8 mouse cellular contexts compared by ENCODE assay signal in the genomic region with DNA sequence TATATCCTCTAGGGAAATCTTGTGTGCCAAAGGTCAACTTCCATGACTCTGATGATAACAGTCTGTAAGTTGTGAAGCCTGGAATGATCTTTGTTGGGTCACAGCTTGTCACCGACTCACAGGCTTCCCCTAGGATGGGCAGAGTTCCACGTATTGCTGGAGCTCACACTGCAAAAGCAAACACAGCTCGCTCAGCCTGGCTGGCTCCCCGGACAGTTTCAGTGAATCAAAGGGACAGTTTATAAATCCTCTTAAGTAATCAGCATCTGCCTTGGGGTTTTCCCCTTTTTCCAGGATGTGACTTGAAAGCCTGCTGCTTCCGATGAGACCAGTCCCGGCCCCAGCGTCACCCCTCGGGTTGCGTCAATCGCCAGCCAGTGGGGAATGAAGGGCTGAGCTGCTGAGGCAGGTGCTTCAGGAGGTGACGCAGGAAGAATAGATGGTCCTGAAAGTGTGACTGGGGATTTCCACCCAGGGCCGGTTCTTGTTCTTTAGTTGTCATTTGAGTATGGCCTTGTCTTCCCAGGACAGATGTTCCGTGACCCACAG. TPM values are rescaled to one million over a fixed set of nuclear protein-coding genes. Genes with fewer than 3 reads are reported as not detected.
DNase-seq lines count a peak whose midpoint lies in the region; ATAC-seq lines count a peak whose summit lies in the region.

No protein-coding gene starts in this region.

- no peaks in the 10 kb centered on the region for H3K9me3 ChIP-seq in forebrain, embryonic 15.5 days
- no peaks in the 10 kb centered on the region for H3K9me3 ChIP-seq in forebrain, embryonic 16.5 days (ENCODE audit: control insufficient read depth, low read length)

- no peak overlapping the region for H3K4me2 ChIP-seq in forebrain, embryonic 15.5 days (replicated peaks)
- H3K4me2 ChIP-seq in forebrain, embryonic 16.5 days (ENCODE audit: low read length) = no peak overlapping the region

- no peak overlapping the region for H3K9ac ChIP-seq in forebrain, embryonic 15.5 days (replicated peaks)
- H3K9ac ChIP-seq in forebrain, embryonic 16.5 days (replicated peaks; ENCODE audit: low read depth, low read length) = no peak overlapping the region

- peak; percentile 38 for DNase-seq in testis, postnatal 10 days (ENCODE audit: low spot score)
- DNase-seq in testis, postnatal 14 days (ENCODE audit: low spot score) = no peak
- DNase-seq in kidney, adult 8-10 months = peak; percentile 35 to 41
- peak; percentile 48 for DNase-seq in lung, postnatal 25 days (ENCODE audit: low spot score)
- DNase-seq in ovary, postnatal 36 days (ENCODE audit: low spot score) = no peak

- ATAC-seq in erythroblast, adult 5-6 weeks (replicated peaks; ENCODE audit: low FRiP score, poor library complexity, severe bottlenecking) = 0 out of 2 replicates have a peak, but pooled peaks have one; percentile 4
- no peak for ATAC-seq in forebrain, embryonic 15.5 days (replicated peaks)
- ATAC-seq in forebrain, embryonic 16.5 days = no peak

- no peaks in the 10 kb centered on the region for H3K4me1 ChIP-seq in forebrain, embryonic 15.5 days
- no peaks in the 10 kb centered on the region for H3K4me1 ChIP-seq in forebrain, embryonic 16.5 days (replicated peaks; ENCODE audit: control insufficient read depth, insufficient read depth, low read length)

- no peaks in the 10 kb centered on the region for H3K27me3 ChIP-seq in forebrain, embryonic 15.5 days
- H3K27me3 ChIP-seq in forebrain, embryonic 16.5 days (replicated peaks; ENCODE audit: control insufficient read depth, insufficient read depth, low read length) = no peaks in the 10 kb centered on the region

- H3K4me3 ChIP-seq in forebrain, embryonic 15.5 days = no peak overlapping the region
- no peak overlapping the region for H3K4me3 ChIP-seq in forebrain, embryonic 16.5 days (replicated peaks; ENCODE audit: low read length)

- 79% methylated on average over 13 of the region's 13 CpGs for WGBS in forebrain, embryonic 15.5 days
- 68% methylated on average over 13 of the region's 13 CpGs for WGBS in forebrain, embryonic 16.5 days

- no peaks in the 10 kb centered on the region for H3K36me3 ChIP-seq in forebrain, embryonic 15.5 days
- H3K36me3 ChIP-seq in forebrain, embryonic 16.5 days (ENCODE audit: control insufficient read depth, insufficient read depth) = no peaks in the 10 kb centered on the region

- H3K27ac ChIP-seq in forebrain, embryonic 15.5 days (replicated peaks) = no peak overlapping the region
- H3K27ac ChIP-seq in forebrain, embryonic 16.5 days (ENCODE audit: low read length) = no peak overlapping the region

RNA-seq across cellular contexts. Expression of gene Odc1, which starts 37.5 kb away (rescaled TPM):
- 578 and 641 TPM in 2 replicates for total RNA-seq in erythroblast, adult 5-6 weeks (2015; ENCODE audit: low replicate concordance)
- 1,162 and 1,709 TPM in 2 replicates for total RNA-seq in erythroblast, adult 5-6 weeks (2017; ENCODE audit: low replicate concordance)
- polyA plus RNA-seq in forebrain, embryonic 15.5 days (2015; fragmentation: Nextera tagmentation; extraction: Ambion mirVana) = 231 and 237 TPM in 2 replicates
- polyA plus RNA-seq in forebrain, embryonic 16.5 days (2015; fragmentation: Nextera tagmentation; extraction: Ambion mirVana) = 217 and 246 TPM in 2 replicates

Comparison
In these comparisons a context has a peak if more than half of its experiments do, and no peak if none do; other contexts are left out.
1. DNase-seq: peak in testis, postnatal 10 days (single experiment), kidney, adult 8-10 months (2 of 2) and lung, postnatal 25 days (single experiment); none in testis, postnatal 14 days (single experiment) and ovary, postnatal 36 days (single experiment).